Mouse (Mus musculus) ES-Bruce4 (cell line): ENCODE results near the gene Arhgap18. TPM values are rescaled to one million over a fixed set of nuclear protein-coding genes. Genes with fewer than 3 reads are reported as not detected.

Source experiments
- H3K27ac ChIP-seq: 2 replicates; pipeline ENCODE4 v1.5.1; 2012; ENCODE audit warnings: low read length, inconsistent platforms; ENCODE audit not compliant: insufficient read depth
- H3K27me3 ChIP-seq: 2 replicates; pipeline ENCODE4 v1.6.1; 2012; ENCODE audit warnings: mild to moderate bottlenecking, low read length, inconsistent platforms; ENCODE audit not compliant: control insufficient read depth, poor library complexity, insufficient read depth, severe bottlenecking
- H3K36me3 ChIP-seq: 2 replicates; pipeline ENCODE4 v1.6.1; 2012; ENCODE audit warnings: inconsistent platforms, mild to moderate bottlenecking, low read length, moderate library complexity; ENCODE audit not compliant: control insufficient read depth, poor library complexity, insufficient read depth, severe bottlenecking
- H3K4me1 ChIP-seq: one replicate; pipeline ENCODE4 v1.8.1; 2011; ENCODE audit warnings: low read length; ENCODE audit not compliant: control insufficient read depth, insufficient read depth
- H3K4me3 ChIP-seq: 2 replicates; pipeline ENCODE4 v1.5.1; 2011; ENCODE audit warnings: low read depth, mild to moderate bottlenecking, low read length
- H3K9ac ChIP-seq: 2 replicates; pipeline ENCODE4 v1.6.1; 2012; ENCODE audit warnings: low read depth, mild to moderate bottlenecking, inconsistent platforms; ENCODE audit not compliant: poor library complexity, severe bottlenecking
- H3K9me3 ChIP-seq: replicated peaks from 2 replicates; pipeline ENCODE4 v1.6.1; 2012; ENCODE audit warnings: mild to moderate bottlenecking, low read length, inconsistent platforms; ENCODE audit not compliant: control insufficient read depth, poor library complexity, insufficient read depth, severe bottlenecking
- CTCF ChIP-seq: IDR thresholded peaks from one replicate; pipeline ENCODE4 v1.8.1; 2011; ENCODE audit warnings: low read depth, low read length
- EP300 ChIP-seq: IDR thresholded peaks from 2 replicates; pipeline ENCODE4 v1.6.1; 2011; ENCODE audit warnings: low read depth, low read length; ENCODE audit not compliant: insufficient read depth
- POLR2A ChIP-seq: IDR thresholded peaks from one replicate; pipeline ENCODE4 v1.8.1; 2011; ENCODE audit warnings: low read length; ENCODE audit not compliant: insufficient read depth
- polyA plus RNA-seq: library from polyadenylated mRNA; stranded (reverse); fragments of >200 nt; gene quantifications from 2 replicates; pipeline ENCODE4 v1.2.4, GENCODE M21; 2011; ENCODE audit warnings: low read depth; ENCODE audit not compliant: missing spikeins, insufficient read depth, insufficient read length

Arhgap18 gene
- polyA plus RNA-seq, 1 experiment: 6.9 TPM

- Histone ChIP-seq H3K36me3 (no peaks in the 10 kb centered on the region), H3K27ac (no peak overlapping the region), H3K4me3 (no peak overlapping the region), H3K4me1 (no peaks in the 10 kb centered on the region), H3K27me3 (no peaks in the 10 kb centered on the region), H3K9ac (no peak overlapping the region), H3K9me3 (no peaks in the 10 kb centered on the region)
- no peak for TF ChIP-seq POLR2A
- no peak for TF ChIP-seq CTCF
- TF ChIP-seq EP300: no peak
These were observed 75.4 kb downstream of the Arhgap18 start for GRCm38 (mm10) chr10:26828412-26829137.

GRCm38 (mm10) chr10:26832068-26832467 is 78.8 kb downstream of the Arhgap18 start:
- TF ChIP-seq EP300: no peak
- no peak for TF ChIP-seq CTCF
- TF ChIP-seq POLR2A: no peak
- Histone ChIP-seq H3K27ac (no peak overlapping the region), H3K36me3 (no peaks in the 10 kb centered on the region), H3K4me3 (no peak overlapping the region), H3K9me3 (no peaks in the 10 kb centered on the region), H3K27me3 (no peaks in the 10 kb centered on the region), H3K9ac (no peak overlapping the region), H3K4me1 (no peaks in the 10 kb centered on the region)

- H3K4me3 ChIP-seq: no peak overlapping the region
- H3K36me3 ChIP-seq: no peaks in the 10 kb centered on the region
- TF ChIP-seq EP300 (no peak), POLR2A (no peak), CTCF (no peak)
- no peaks in the 10 kb centered on the region for H3K9me3 ChIP-seq
- H3K4me1 ChIP-seq: no peaks in the 10 kb centered on the region
- no peak overlapping the region for H3K27ac ChIP-seq
- no peaks in the 10 kb centered on the region for H3K27me3 ChIP-seq
- H3K9ac ChIP-seq: no peak overlapping the region
These were observed 79.5 kb downstream of the Arhgap18 start for GRCm38 (mm10) chr10:26832669-26833249.

GRCm38 (mm10) chr10:26833393-26833792 is 80.2 kb downstream of the Arhgap18 start:
- Histone ChIP-seq H3K27ac (no peak overlapping the region), H3K9ac (no peak overlapping the region), H3K4me1 (no peaks in the 10 kb centered on the region), H3K27me3 (no peaks in the 10 kb centered on the region), H3K36me3 (no peaks in the 10 kb centered on the region), H3K9me3 (no peaks in the 10 kb centered on the region), H3K4me3 (no peak overlapping the region)
- TF ChIP-seq EP300 (no peak), CTCF (no peak), POLR2A (no peak)

GRCm38 (mm10) chr10:26849311-26849710 is 96.1 kb downstream of the Arhgap18 start:
- TF ChIP-seq CTCF (no peak), EP300 (no peak), POLR2A (no peak)
- Histone ChIP-seq H3K4me1 (no peaks in the 10 kb centered on the region), H3K27ac (no peak overlapping the region), H3K9me3 (no peaks in the 10 kb centered on the region), H3K9ac (no peak overlapping the region), H3K27me3 (no peaks in the 10 kb centered on the region), H3K36me3 (no peaks in the 10 kb centered on the region), H3K4me3 (no peak overlapping the region)

GRCm38 (mm10) chr10:26849854-26850253 is 96.6 kb downstream of the Arhgap18 start:
- H3K4me1 ChIP-seq: no peaks in the 10 kb centered on the region
- no peaks in the 10 kb centered on the region for H3K9me3 ChIP-seq
- no peaks in the 10 kb centered on the region for H3K27me3 ChIP-seq
- TF ChIP-seq POLR2A (no peak), EP300 (no peak), CTCF (no peak)
- H3K9ac ChIP-seq: no peak overlapping the region
- H3K4me3 ChIP-seq: no peak overlapping the region
- no peaks in the 10 kb centered on the region for H3K36me3 ChIP-seq
- no peak overlapping the region for H3K27ac ChIP-seq
